Mouse (Mus musculus) CD4-positive helper T cell, adult 2 months (primary cell): ENCODE measurements at regions not wholly inside any gene's neighbourhood (a gene's known extent, or its start where the extent isn't known, plus 50 kb on each side); places are given as distances from the start of the nearest gene placed in this dataset.

ENCODE experiments used
- DNase-seq: peaks from one replicate; pipeline ENCODE4 v3.0.0-alpha.2; 2012; ENCODE audit warnings: low read depth, missing footprints, low spot score

DNA sequence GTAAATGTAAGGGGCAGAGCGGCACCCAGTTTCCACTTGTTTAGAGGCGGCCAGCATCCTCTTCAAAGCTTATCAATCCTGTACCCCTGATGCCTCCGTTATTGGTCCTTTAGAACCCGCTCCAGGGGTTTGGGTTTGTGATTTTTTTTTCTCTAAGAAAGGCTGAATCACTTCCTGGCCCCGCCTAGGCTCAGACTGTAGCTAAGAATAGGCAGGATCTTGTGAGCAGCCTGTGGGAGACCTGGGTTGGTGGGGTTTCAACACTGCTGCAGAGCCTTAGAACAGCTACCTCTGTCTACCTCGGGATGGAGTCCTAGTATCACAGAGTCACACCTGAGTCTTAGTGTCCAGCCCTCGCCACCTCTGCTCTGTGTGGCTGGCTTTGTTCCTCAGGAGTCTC, 327.9 kb downstream of the Matn1 start:
- no peak for DNase-seq

GRCm38 (mm10) chr4:131293560-131293959, 349.4 kb downstream of the Matn1 start:
- no peak for DNase-seq

GRCm38 (mm10) chr4:131298011-131298674, 354.0 kb downstream of the Matn1 start:
- no peak for DNase-seq

DNA sequence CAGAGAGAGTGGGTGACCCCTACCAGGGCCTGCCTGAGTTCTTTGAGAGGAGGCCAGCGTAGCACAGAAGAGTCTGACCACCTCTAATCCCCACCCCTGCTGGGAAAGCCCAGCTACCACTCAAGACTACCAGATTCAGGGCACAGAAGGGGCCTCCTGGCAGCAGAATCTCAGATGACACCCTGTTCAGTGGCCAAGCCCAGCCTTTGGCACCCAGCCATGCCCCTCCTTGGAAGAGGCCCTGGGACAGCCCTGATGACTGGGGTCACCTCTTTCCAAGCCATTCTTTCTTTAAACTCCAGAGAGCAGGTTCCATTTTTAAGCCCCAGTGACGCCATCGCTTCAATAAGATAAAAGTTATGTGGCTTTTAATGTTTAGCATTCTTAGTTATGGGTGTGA, 359.8 kb downstream of the Matn1 start:
- no peak for DNase-seq

- DNase-seq = no peak
Measured at GRCm38 (mm10) chr4:131304361-131304777, 360.2 kb downstream of the Matn1 start.

DNA sequence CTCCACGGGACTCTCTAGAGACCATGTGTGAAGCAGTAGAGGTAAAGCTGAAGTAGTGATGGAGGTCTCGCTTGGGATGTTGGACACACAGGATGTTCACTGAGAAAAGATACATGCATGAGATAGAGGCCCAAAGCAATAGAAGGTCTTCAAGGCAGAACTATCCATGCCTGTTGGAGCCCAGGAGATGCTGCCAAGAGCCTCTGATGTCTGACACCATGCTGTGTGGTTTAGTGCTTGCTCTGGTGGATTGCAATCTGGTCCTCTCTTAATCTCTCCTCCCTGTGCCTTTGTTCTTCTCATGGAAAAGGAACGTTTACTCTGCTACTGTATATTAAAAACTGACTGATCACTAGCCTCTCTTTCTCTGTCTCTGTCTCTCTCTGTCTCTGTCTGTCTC, 370.0 kb downstream of the Matn1 start:
- DNase-seq = no peak

- DNase-seq = no peak
Measured at GRCm38 (mm10) chr4:131316041-131316440, 371.9 kb downstream of the Matn1 start.

DNA sequence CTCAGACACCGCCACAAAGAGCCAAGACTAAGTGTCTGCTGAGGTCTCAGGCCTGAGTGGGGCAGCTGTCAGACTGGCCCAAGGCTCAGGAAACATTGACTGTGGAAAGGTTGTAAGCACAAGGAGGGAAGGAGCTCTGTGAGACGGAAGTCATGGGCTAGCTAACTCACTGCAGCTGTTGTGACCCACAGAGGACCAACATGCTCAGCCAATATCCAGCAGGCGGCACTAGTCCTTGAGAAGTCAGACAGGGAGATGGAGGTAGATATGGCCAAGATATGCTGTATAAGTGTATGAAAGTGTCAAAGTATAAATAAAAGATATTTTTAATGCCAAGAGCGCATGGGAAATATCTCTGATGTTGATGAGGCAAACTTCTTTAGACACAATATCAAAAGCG, 378.1 kb downstream of the Matn1 start:
- DNase-seq = no peak

GRCm38 (mm10) chr4:131324486-131324885, 380.3 kb downstream of the Matn1 start:
- DNase-seq = no peak

DNA sequence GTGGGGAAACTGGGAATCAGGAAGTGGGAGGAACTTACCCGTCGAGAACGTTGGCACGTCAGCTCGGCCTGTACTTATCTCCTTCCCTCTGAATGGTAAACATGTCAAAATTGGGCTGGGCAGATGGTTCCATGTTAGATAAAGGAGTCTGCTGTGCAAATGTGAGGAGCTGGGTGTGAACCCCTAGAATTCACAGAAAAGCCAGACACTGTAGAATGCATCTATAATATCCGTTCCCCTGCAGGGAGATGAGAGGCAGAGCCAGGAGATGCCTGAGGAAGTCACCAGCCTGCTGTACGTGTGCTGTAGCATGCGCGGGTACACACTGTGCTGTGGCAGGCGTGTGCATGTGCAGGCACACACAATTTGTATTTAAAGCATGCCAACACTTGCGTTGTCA, 381.0 kb downstream of the Matn1 start:
- no peak for DNase-seq

DNA sequence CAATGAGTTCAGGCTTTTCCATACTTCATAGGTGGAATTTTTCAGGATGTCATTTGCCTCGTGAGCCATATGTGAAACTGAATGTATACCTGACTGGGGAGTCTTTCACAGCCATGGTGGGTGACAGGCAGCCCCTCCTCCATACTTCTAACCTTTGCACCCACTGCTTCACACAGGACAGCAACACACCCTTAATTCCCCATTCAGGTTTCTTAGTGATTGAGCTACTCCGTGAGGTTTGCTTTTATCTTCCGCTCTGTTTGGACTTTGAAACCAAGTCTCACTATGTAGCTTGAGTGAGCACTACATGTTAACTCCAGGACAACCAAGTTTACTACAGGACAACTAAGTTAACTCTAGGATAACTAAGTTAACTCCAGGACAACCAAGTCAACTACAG, 381.4 kb downstream of the Matn1 start:
- no peak for DNase-seq

DNA sequence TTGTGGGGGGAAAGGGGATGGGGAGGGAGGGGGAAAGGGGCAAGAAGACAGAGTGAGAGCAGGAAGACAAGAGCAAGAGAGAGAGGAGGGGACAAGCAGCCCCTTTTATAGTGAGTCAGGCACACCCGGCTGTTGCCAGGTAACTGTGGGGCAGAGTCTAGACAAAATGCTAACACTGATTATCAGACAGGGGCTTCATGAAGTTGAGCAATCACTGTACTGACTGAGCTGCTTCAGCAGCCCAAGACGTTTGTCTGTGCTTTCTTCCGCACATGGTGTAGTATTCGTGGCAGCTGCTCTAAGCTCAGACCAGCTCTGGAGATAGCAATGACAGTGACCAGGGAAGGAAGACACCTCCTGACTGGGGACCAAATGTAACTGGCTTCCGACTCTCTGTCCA, 385.2 kb downstream of the Matn1 start:
- DNase-seq = no peak

- no peak for DNase-seq
Measured at GRCm38 (mm10) chr4:131331646-131332045, 387.5 kb downstream of the Matn1 start.

- DNase-seq = no peak
Measured at GRCm38 (mm10) chr4:131336801-131337200, 392.6 kb downstream of the Matn1 start.

GRCm38 (mm10) chr4:131340993-131341695, 397.0 kb downstream of the Matn1 start:
- DNase-seq = no peak

DNA sequence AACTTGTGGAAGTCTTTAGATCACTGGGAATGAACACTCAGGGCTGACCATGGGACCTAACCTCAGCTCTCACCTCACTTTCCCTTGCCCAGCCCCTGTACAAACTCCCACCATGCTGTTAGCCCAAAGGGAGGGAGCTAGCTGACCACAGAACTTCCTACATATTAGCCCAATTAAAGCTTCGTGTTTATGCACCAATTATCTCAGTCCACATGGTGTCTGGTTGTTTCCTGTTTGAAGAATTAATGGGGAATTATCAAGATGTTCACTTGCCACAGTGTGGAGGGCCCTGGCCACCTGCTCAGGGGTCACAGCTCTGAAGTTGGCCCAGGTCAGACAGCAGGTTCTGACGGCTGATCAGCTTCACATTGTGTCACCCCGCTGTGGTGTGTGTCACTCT, 402.5 kb downstream of the Matn1 start:
- DNase-seq = no peak

DNA sequence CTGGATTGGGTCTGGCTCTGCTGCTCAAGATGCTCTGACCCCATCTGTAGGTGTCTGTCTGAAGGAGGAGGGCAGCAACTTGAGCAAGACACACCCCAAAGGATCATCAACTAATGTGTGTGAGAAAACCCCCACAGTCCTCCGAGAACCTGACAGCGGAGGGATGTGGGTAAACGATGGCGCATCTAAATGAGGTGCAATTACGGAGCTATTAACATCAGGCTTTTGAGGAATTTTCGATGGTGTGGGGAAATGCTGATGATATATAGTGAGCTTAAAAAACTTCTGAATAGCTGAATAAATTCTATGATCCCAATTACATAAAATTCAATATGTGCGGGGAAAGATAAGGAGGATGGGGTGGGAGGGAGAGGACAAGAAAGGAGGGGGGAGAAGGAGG, 406.1 kb downstream of the Matn1 start:
- DNase-seq = no peak

- DNase-seq = no peak
Measured at GRCm38 (mm10) chr4:131354908-131355307, 410.7 kb downstream of the Matn1 start.

GRCm38 (mm10) chr4:131355526-131355991, 411.4 kb downstream of the Matn1 start:
- DNase-seq = no peak

DNA sequence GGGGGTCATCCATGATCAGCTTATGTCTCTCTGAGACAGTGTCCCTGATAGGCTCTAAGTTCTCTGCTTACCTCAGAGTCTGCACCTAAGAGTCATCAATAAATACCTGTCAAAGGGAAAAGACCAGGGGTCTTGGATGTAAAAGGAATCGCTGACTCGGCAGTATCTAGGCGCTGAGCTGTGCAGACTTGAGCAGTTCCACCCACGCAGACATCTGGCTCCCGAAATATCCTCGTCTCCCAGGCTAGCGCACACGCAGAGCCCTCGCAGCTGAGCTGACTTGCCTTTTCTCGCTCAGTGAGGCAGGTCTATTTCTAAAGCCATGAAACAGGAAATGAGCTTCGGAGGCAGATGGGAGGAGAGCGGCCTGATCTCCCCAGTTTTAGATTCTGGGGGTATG, 412.1 kb downstream of the Matn1 start:
- no peak for DNase-seq

GRCm38 (mm10) chr4:131363030-131363429, 418.8 kb downstream of the Matn1 start:
- DNase-seq = no peak

DNA sequence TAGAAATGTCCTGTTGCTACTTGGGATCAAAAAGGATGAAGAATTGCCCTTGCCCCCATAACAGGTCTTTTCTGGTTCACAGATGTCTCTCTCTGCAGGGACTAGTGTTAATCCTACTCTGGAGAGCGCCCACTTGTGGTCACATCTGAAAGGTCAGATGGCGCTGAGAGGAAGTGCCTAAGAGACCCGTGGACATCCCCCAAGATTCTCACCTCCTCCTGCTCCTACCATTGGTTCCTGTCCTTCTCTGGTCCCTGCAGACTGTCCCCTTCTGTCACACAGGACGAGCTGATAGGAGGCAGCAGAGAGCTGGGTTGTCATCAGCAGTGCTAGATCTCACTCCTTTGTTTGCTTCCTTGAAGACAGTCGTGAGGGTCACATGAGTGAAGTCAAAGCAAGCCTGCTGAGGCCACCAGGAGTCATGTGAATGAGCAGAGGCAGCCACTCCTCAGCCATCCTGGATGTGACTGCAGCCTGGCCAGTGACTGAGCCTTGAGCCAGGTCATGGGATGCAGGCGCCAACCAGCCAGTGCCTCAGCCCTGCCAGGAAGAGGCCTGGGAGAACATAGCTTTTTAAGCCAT, 420.6 kb downstream of the Matn1 start:
- no peak for DNase-seq

- no peak for DNase-seq
Measured at GRCm38 (mm10) chr4:131366006-131366405, 421.8 kb downstream of the Matn1 start.
